Mouse (Mus musculus): ENCODE measurements at regions not wholly inside any gene's neighbourhood (a gene's known extent, or its start where the extent isn't known, plus 50 kb on each side); places are given as distances from the start of the nearest gene placed in this dataset.
A peak's percentile ranks its signal among the peaks of the same experiment; 100 is the strongest.

- DNase-seq (ENCODE audit: low spot score): no peak
- H3K9ac ChIP-seq (ENCODE audit: low read depth, low read length): no peak overlapping the region
- ATAC-seq (replicated peaks; ENCODE audit: low FRiP score, low read depth): no peak
- no peaks in the 10 kb centered on the region for H3K4me1 ChIP-seq (replicated peaks; ENCODE audit: insufficient read depth, low read length)
- no peak overlapping the region for H3K27ac ChIP-seq
- WGBS: 49% methylated on average over 1 of the region's 1 CpGs
- no peak overlapping the region for H3K4me3 ChIP-seq (replicated peaks; ENCODE audit: low read depth, low read length)
- TF ChIP-seq CTCF (IDR thresholded peaks at IDR 0.05; ENCODE audit: low read depth): no peak
- no peaks in the 10 kb centered on the region for H3K36me3 ChIP-seq (ENCODE audit: insufficient read depth, low read length)
- no peaks in the 10 kb centered on the region for H3K9me3 ChIP-seq (replicated peaks; ENCODE audit: low read length)
- no peak overlapping the region for H3K4me2 ChIP-seq (ENCODE audit: low read length)
- H3K27me3 ChIP-seq (ENCODE audit: insufficient read depth, low read length): no peaks in the 10 kb centered on the region
Measured at GRCm38 (mm10) chr14:74205011-74205410, 435.6 kb upstream of the Htr2a start.

- H3K27me3 ChIP-seq (ENCODE audit: insufficient read depth, low read length): no peaks in the 10 kb centered on the region
- H3K27ac ChIP-seq: no peak overlapping the region
- H3K4me3 ChIP-seq (replicated peaks; ENCODE audit: low read depth, low read length): no peak overlapping the region
- TF ChIP-seq CTCF (IDR thresholded peaks at IDR 0.05; ENCODE audit: low read depth): no peak
- peak; percentile 25; the same call in 1 of the 2 replicates for ATAC-seq (replicated peaks; ENCODE audit: low FRiP score, low read depth)
- H3K9me3 ChIP-seq (replicated peaks; ENCODE audit: low read length): no peaks in the 10 kb centered on the region
- no peaks in the 10 kb centered on the region for H3K4me1 ChIP-seq (replicated peaks; ENCODE audit: insufficient read depth, low read length)
- H3K36me3 ChIP-seq (ENCODE audit: insufficient read depth, low read length): no peaks in the 10 kb centered on the region
- no peak overlapping the region for H3K9ac ChIP-seq (ENCODE audit: low read depth, low read length)
- WGBS: 17% methylated on average over 2 of the region's 2 CpGs
- peak; percentile 81 for DNase-seq (ENCODE audit: low spot score)
- H3K4me2 ChIP-seq (ENCODE audit: low read length): no peak overlapping the region
Measured at GRCm38 (mm10) chr14:74217914-74218446, 422.7 kb upstream of the Htr2a start.

GRCm38 (mm10) chr14:74219761-74220160 lies 420.9 kb upstream of the Htr2a start:
- no peaks in the 10 kb centered on the region for H3K27me3 ChIP-seq (ENCODE audit: insufficient read depth, low read length)
- no peak overlapping the region for H3K9ac ChIP-seq (ENCODE audit: low read depth, low read length)
- no peak overlapping the region for H3K4me3 ChIP-seq (replicated peaks; ENCODE audit: low read depth, low read length)
- ATAC-seq (replicated peaks; ENCODE audit: low FRiP score, low read depth) (no peak), DNase-seq (ENCODE audit: low spot score) (no peak)
- H3K4me2 ChIP-seq (ENCODE audit: low read length): no peak overlapping the region
- H3K4me1 ChIP-seq (replicated peaks; ENCODE audit: insufficient read depth, low read length): no peaks in the 10 kb centered on the region
- no peak overlapping the region for H3K27ac ChIP-seq
- WGBS: 87% methylated on average over 3 of the region's 3 CpGs
- H3K9me3 ChIP-seq (replicated peaks; ENCODE audit: low read length): no peaks in the 10 kb centered on the region
- no peaks in the 10 kb centered on the region for H3K36me3 ChIP-seq (ENCODE audit: insufficient read depth, low read length)
- TF ChIP-seq CTCF (IDR thresholded peaks at IDR 0.05; ENCODE audit: low read depth): no peak

GRCm38 (mm10) chr14:74222093-74222492 lies 418.5 kb upstream of the Htr2a start:
- H3K9ac ChIP-seq (ENCODE audit: low read depth, low read length): no peak overlapping the region
- ATAC-seq (replicated peaks; ENCODE audit: low FRiP score, low read depth): no peak
- TF ChIP-seq CTCF (IDR thresholded peaks at IDR 0.05; ENCODE audit: low read depth): no peak
- no peaks in the 10 kb centered on the region for H3K27me3 ChIP-seq (ENCODE audit: insufficient read depth, low read length)
- WGBS: 59% methylated on average over 1 of the region's 1 CpGs
- no peaks in the 10 kb centered on the region for H3K9me3 ChIP-seq (replicated peaks; ENCODE audit: low read length)
- H3K4me2 ChIP-seq (ENCODE audit: low read length): no peak overlapping the region
- no peak overlapping the region for H3K27ac ChIP-seq
- H3K4me1 ChIP-seq (replicated peaks; ENCODE audit: insufficient read depth, low read length): no peaks in the 10 kb centered on the region
- no peak for DNase-seq (ENCODE audit: low spot score)
- H3K4me3 ChIP-seq (replicated peaks; ENCODE audit: low read depth, low read length): no peak overlapping the region
- H3K36me3 ChIP-seq (ENCODE audit: insufficient read depth, low read length): no peaks in the 10 kb centered on the region

- no peak for TF ChIP-seq CTCF (IDR thresholded peaks at IDR 0.05; ENCODE audit: low read depth)
- no peak overlapping the region for H3K4me2 ChIP-seq (ENCODE audit: low read length)
- H3K4me3 ChIP-seq (replicated peaks; ENCODE audit: low read depth, low read length): no peak overlapping the region
- DNase-seq (ENCODE audit: low spot score) (no peak), ATAC-seq (replicated peaks; ENCODE audit: low FRiP score, low read depth) (no peak)
- H3K9ac ChIP-seq (ENCODE audit: low read depth, low read length): no peak overlapping the region
- no peaks in the 10 kb centered on the region for H3K9me3 ChIP-seq (replicated peaks; ENCODE audit: low read length)
- no peak overlapping the region for H3K27ac ChIP-seq
- whole genome bisulfite sequencing: 84% methylated on average over 5 of the region's 5 CpGs
- no peaks in the 10 kb centered on the region for H3K4me1 ChIP-seq (replicated peaks; ENCODE audit: insufficient read depth, low read length)
- no peaks in the 10 kb centered on the region for H3K36me3 ChIP-seq (ENCODE audit: insufficient read depth, low read length)
- no peaks in the 10 kb centered on the region for H3K27me3 ChIP-seq (ENCODE audit: insufficient read depth, low read length)
Measured at GRCm38 (mm10) chr14:74229560-74230187, 411.0 kb upstream of the Htr2a start.

- no peak overlapping the region for H3K27ac ChIP-seq
- H3K4me2 ChIP-seq (ENCODE audit: low read length): no peak overlapping the region
- no peaks in the 10 kb centered on the region for H3K27me3 ChIP-seq (ENCODE audit: insufficient read depth, low read length)
- no peaks in the 10 kb centered on the region for H3K9me3 ChIP-seq (replicated peaks; ENCODE audit: low read length)
- TF ChIP-seq CTCF (IDR thresholded peaks at IDR 0.05; ENCODE audit: low read depth): no peak
- 68% methylated on average over 2 of the region's 2 CpGs for WGBS
- H3K9ac ChIP-seq (ENCODE audit: low read depth, low read length): no peak overlapping the region
- H3K4me3 ChIP-seq (replicated peaks; ENCODE audit: low read depth, low read length): no peak overlapping the region
- H3K4me1 ChIP-seq (replicated peaks; ENCODE audit: insufficient read depth, low read length): no peaks in the 10 kb centered on the region
- ATAC-seq (replicated peaks; ENCODE audit: low FRiP score, low read depth): no peak
- no peaks in the 10 kb centered on the region for H3K36me3 ChIP-seq (ENCODE audit: insufficient read depth, low read length)
- no peak for DNase-seq (ENCODE audit: low spot score)
Measured at GRCm38 (mm10) chr14:74240212-74240611, 400.4 kb upstream of the Htr2a start.
